Mouse (Mus musculus): Measurements from ENCODE around the gene Gm4869. TPM values are rescaled to one million over a fixed set of nuclear protein-coding genes. Genes with fewer than 3 reads are reported as not detected.

Gm4869 gene
- total and polyA plus RNA-seq, 3 experiments = 0.08 TPM; not detected in 2

GRCm38 (mm10) chr5:140542811-140543575 lies 97.5 kb downstream of the Gm4869 start:
- Histone ChIP-seq H3K4me3 (ENCODE audit: control insufficient read depth in 1 of 2, insufficient read depth in 1 of 2, low read depth in 2 of 2, low read length in 2 of 2) (no peak overlapping the region), H3K79me2 (ENCODE audit: control insufficient read depth, insufficient read depth, low read length, poor library complexity) (no peaks in the 10 kb centered on the region), H3K9ac (ENCODE audit: control insufficient read depth, low read depth, low read length, poor library complexity, severe bottlenecking) (no peak overlapping the region), H3K36me3 (ENCODE audit: control insufficient read depth in 1 of 2, insufficient read depth in 2 of 2, low read length in 2 of 2) (no peaks in the 10 kb centered on the region), H3K9me3 (replicated peaks; ENCODE audit: insufficient read depth, low read length) (no peaks in the 10 kb centered on the region), H3K27ac (ENCODE audit: control insufficient read depth, low read depth, low read length) (no peak overlapping the region), H3K27me3 (ENCODE audit: control insufficient read depth in 1 of 2, insufficient read depth in 2 of 2, low read length in 2 of 2) (no peaks in the 10 kb centered on the region), H3K4me1 (ENCODE audit: control insufficient read depth in 1 of 2, insufficient read depth in 2 of 2, low read length in 2 of 2) (peaks cover 0 to 7% of the 10 kb centered on the region in 2 experiments; a peak in 2 of 4 replicates)
- no peak for TF ChIP-seq GATA1 (IDR thresholded peaks at IDR 0.05; ENCODE audit: low read depth, low read length)
- no peak for TF ChIP-seq CHD1 (IDR thresholded peaks at IDR 0.05; ENCODE audit: low read depth, low read length)
- TF ChIP-seq TAL1 (IDR thresholded peaks at IDR 0.05; ENCODE audit: low read length) = no peak
- no peak for TF ChIP-seq ELF1 (IDR thresholded peaks at IDR 0.05; ENCODE audit: low read depth, low read length)
- no peak for TF ChIP-seq SIN3A (IDR thresholded peaks at IDR 0.05; ENCODE audit: low read length)
- TF ChIP-seq UBTF (IDR thresholded peaks at IDR 0.05; ENCODE audit: borderline replicate concordance, insufficient read depth, low read depth, low read length) = no peak
- no peak for TF ChIP-seq E2F4 (IDR thresholded peaks at IDR 0.05; ENCODE audit: borderline replicate concordance, low read depth, low read length)
- TF ChIP-seq ZC3H11A (IDR thresholded peaks at IDR 0.05; ENCODE audit: low read depth, low read length) = no peak
- no peak for TF ChIP-seq MEF2A (IDR thresholded peaks at IDR 0.05; ENCODE audit: extremely low read depth, insufficient replicate concordance, low read depth, low read length, poor library complexity, severe bottlenecking)
- TF ChIP-seq CTCF (IDR thresholded peaks at IDR 0.05 in 2 of 3, conservative IDR thresholded peaks at IDR 0.05 in 1 of 3; ENCODE audit: control insufficient read depth in 1 of 3, insufficient read depth in 1 of 3, low read depth in 2 of 3, low read length in 3 of 3, poor library complexity in 1 of 3, severe bottlenecking in 1 of 3) = no peak
- TF ChIP-seq USF1 (IDR thresholded peaks at IDR 0.05; ENCODE audit: low read depth, low read length) = no peak
- TF ChIP-seq BHLHE40 (IDR thresholded peaks at IDR 0.05; ENCODE audit: borderline replicate concordance, low read depth, low read length) = no peak
- TF ChIP-seq MAZ (IDR thresholded peaks at IDR 0.05; ENCODE audit: low read depth, low read length) = no peak
- no peak for TF ChIP-seq NRF1 (IDR thresholded peaks at IDR 0.05; ENCODE audit: insufficient read depth, low read depth, low read length, poor library complexity, severe bottlenecking)
- TF ChIP-seq MXI1 (IDR thresholded peaks at IDR 0.05; ENCODE audit: low read depth, low read length) = no peak
- no peak for DNase-seq (ENCODE audit: low read depth, low spot score)

Other genes with a start within 250 kb of the Gm4869 start
- 37.4 and 40.5 TPM in 2 replicates for gene Mad1l1, start 124.1 kb upstream of the Gm4869 start, total RNA-seq (2012; rRNA removed)
- 10 to 100 TPM in 1 of 2 experiments, not detected in 1; 65.2 TPM for gene Mad1l1, start 124.1 kb upstream of the Gm4869 start, polyA plus RNA-seq (2012; ENCODE audit: insufficient read depth in 1 of 2, insufficient read length in 2 of 2, low read depth in 1 of 2, low replicate concordance in 2 of 2, missing spikeins in 1 of 2)
- gene Nudt1, start 124.0 kb upstream of the Gm4869 start, total RNA-seq (2012; rRNA removed) = 64.1 and 69.6 TPM in 2 replicates
- 10 to 100 TPM in 1 of 2 experiments, not detected in 1; 77.2 TPM for gene Nudt1, start 124.0 kb upstream of the Gm4869 start, polyA plus RNA-seq (2012; ENCODE audit: insufficient read depth in 1 of 2, insufficient read length in 2 of 2, low read depth in 1 of 2, low replicate concordance in 2 of 2, missing spikeins in 1 of 2)
- gene Mrm2, start 113.7 kb upstream of the Gm4869 start, total RNA-seq (2012; rRNA removed) = 12.1 and 14.1 TPM in 2 replicates
- 10 to 100 TPM in 1 of 2 experiments, not detected in 1; 15.3 TPM for gene Mrm2, start 113.7 kb upstream of the Gm4869 start, polyA plus RNA-seq (2012; ENCODE audit: insufficient read depth in 1 of 2, insufficient read length in 2 of 2, low read depth in 1 of 2, low replicate concordance in 2 of 2, missing spikeins in 1 of 2)
- gene Snx8, start 56.4 kb upstream of the Gm4869 start, total RNA-seq (2012; rRNA removed) = 16.1 and 19.7 TPM in 2 replicates
- 10 to 100 TPM in 1 of 2 experiments, not detected in 1; 30.7 TPM for gene Snx8, start 56.4 kb upstream of the Gm4869 start, polyA plus RNA-seq (2012; ENCODE audit: insufficient read depth in 1 of 2, insufficient read length in 2 of 2, low read depth in 1 of 2, low replicate concordance in 2 of 2, missing spikeins in 1 of 2)
- gene Eif3b, start 26.3 kb upstream of the Gm4869 start, total RNA-seq (2012; rRNA removed) = 303 and 340 TPM in 2 replicates
- gene Eif3b, start 26.3 kb upstream of the Gm4869 start, polyA plus RNA-seq (2012; ENCODE audit: insufficient read depth in 1 of 2, insufficient read length in 2 of 2, low read depth in 1 of 2, low replicate concordance in 2 of 2, missing spikeins in 1 of 2) = 100 to 1,000 TPM; 376 to 580 TPM
- 2.7 and 4.1 TPM in 2 replicates for gene Chst12, start 59.9 kb downstream of the Gm4869 start, total RNA-seq (2012; rRNA removed)
- 1 to 10 TPM in 1 of 2 experiments, not detected in 1; 8.6 TPM for gene Chst12, start 59.9 kb downstream of the Gm4869 start, polyA plus RNA-seq (2012; ENCODE audit: insufficient read depth in 1 of 2, insufficient read length in 2 of 2, low read depth in 1 of 2, low replicate concordance in 2 of 2, missing spikeins in 1 of 2)
- gene Grifin, start 119.4 kb downstream of the Gm4869 start, total RNA-seq (2012; rRNA removed) = not detected in 2 replicates
- under 1 TPM in 1 of 2 experiments, not detected in 1; 0.32 TPM for gene Grifin, start 119.4 kb downstream of the Gm4869 start, polyA plus RNA-seq (2012; ENCODE audit: insufficient read depth in 1 of 2, insufficient read length in 2 of 2, low read depth in 1 of 2, low replicate concordance in 2 of 2, missing spikeins in 1 of 2)
- 8.6 and 14.1 TPM in 2 replicates for gene Lfng, start 161.7 kb downstream of the Gm4869 start, total RNA-seq (2012; rRNA removed)
- gene Lfng, start 161.7 kb downstream of the Gm4869 start, polyA plus RNA-seq (2012; ENCODE audit: insufficient read depth in 1 of 2, insufficient read length in 2 of 2, low read depth in 1 of 2, low replicate concordance in 2 of 2, missing spikeins in 1 of 2) = 10 to 100 TPM in 1 of 2 experiments, not detected in 1; 11.2 TPM
- gene Ttyh3, start 203.4 kb downstream of the Gm4869 start, total RNA-seq (2012; rRNA removed) = 4.6 and 5.9 TPM in 2 replicates
- gene Ttyh3, start 203.4 kb downstream of the Gm4869 start, polyA plus RNA-seq (2012; ENCODE audit: insufficient read depth in 1 of 2, insufficient read length in 2 of 2, low read depth in 1 of 2, low replicate concordance in 2 of 2, missing spikeins in 1 of 2) = 10 to 100 TPM in 1 of 2 experiments, not detected in 1; 35.7 TPM

Measured in MEL (cell line).